Mouse (Mus musculus) 416B (cell line): ENCODE measurements around the gene Pomgnt2.

Experiments
- DNase-seq: peaks from one replicate; pipeline ENCODE4 v3.0.0; 2011; ENCODE audit warnings: low read depth

Pomgnt2 gene

GRCm38 (mm10) chr9:122012816-122013215 is 15.9 kb upstream of the Pomgnt2 start:
- DNase-seq, result no peak

DNA sequence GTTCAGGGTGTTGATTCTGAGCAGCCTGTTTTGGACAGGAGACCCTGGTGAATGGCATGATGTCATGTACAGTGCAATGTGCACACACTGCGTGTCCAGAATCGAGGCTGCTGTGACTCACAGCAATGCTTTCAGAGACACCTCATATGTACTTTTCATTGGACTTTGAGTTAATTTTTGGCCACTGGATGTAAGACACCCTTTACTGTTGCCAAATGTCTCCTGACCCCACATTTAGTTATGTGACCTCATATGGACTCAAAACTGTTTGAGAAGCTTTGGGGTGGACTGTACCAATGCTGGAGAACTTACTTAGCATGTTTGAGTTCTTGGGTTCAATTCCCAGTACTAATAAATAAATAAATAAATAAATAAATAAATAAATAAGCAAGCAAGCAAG is 13.8 kb upstream of the Pomgnt2 start:
- no peak for DNase-seq

- no peak for DNase-seq
Measured at GRCm38 (mm10) chr9:122008876-122009275, 12.0 kb upstream of the Pomgnt2 start.

GRCm38 (mm10) chr9:122006609-122007008 is 9.7 kb upstream of the Pomgnt2 start:
- DNase-seq, result peak; percentile 41

DNA sequence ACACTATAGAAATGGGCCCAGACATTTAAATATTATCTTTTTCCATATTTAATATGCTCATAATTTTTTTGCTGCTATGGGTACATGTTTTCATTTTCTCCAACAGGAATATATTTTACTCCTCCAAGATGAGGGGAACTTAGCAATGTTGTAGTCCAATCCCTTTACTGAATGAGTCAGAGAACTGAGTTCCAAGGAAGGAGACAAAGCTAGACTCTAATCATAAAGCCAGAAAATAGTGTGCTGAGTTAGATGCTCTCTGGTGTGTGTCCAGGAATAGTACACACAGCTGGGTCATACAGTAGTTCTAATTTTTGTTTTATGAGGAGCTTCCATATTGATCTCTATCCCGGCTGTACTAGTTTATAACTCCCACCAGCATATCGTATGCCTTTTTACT is 9.3 kb upstream of the Pomgnt2 start:
- no peak for DNase-seq

- no peak for DNase-seq
Measured at GRCm38 (mm10) chr9:121997978-121998377, 1.1 kb upstream of the Pomgnt2 start.

GRCm38 (mm10) chr9:121995508-121996131 is 1.3 kb downstream of the Pomgnt2 start:
- DNase-seq, result peak; percentile 60

- DNase-seq, result no peak
Measured at GRCm38 (mm10) chr9:121995077-121995476, 1.8 kb downstream of the Pomgnt2 start.

DNA sequence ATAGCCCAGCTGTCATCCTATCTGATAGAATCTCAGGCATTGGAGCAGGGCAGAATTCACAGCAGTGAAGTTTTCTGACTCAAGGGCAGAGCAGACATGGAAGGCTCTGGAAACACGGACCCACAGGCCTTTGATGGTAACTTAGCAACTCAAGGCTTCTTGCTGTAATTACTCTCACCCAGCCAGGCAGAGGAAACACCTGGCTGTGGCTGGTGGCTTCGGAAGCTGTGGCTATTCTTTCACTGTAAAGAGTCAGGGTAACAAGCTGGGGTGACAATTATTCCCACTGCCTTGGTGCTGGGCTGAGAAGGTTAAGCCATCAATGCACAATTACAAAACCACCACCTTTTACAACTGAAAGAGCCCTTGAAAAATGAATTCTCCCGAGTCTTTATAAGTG is 3.9 kb downstream of the Pomgnt2 start:
- DNase-seq, result peak; percentile 88

DNA sequence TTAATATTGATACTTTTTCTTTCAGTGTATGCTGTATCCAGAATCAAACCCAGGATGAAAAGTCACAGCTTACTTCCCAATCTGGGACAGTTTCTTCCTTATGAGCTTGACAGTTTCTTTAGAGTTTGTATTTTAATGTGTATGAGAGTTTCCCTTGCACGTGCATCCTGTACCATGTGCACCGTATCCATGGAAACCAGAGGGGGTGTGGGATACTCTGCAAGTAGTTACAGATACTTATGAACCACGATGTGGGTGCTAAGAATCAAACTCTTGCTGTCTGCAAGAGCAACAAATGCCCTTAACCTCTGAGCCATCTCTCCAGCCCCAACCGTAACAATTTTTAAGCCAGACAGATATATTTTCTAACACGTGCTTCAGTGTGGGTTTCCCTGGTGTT is 5.9 kb downstream of the Pomgnt2 start:
- no peak for DNase-seq

- DNase-seq, result no peak
Measured at GRCm38 (mm10) chr9:121989536-121989935, 7.4 kb downstream of the Pomgnt2 start.

DNA sequence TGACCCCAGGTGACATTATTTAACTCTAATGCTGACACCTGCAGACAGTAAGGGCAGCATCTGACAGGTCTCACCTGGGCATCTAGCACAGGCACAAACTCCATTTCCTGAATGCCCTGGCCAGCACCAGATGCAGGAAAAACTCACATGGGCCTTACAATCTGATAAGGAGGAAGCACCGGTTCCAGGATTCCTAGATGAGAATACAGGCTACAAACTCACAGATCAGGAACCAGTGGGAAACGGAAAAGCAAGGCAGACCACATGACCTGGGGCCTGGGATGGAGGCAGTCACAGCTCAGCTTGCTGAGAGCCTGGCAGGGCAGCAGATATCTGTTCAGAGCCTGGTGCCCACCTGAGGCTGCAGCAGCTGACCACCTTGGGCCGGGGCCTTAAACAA is 8.0 kb downstream of the Pomgnt2 start:
- DNase-seq, result no peak

- peak; percentile 74 for DNase-seq
Measured at GRCm38 (mm10) chr9:121984465-121985461, 12.1 kb downstream of the Pomgnt2 start.

DNA sequence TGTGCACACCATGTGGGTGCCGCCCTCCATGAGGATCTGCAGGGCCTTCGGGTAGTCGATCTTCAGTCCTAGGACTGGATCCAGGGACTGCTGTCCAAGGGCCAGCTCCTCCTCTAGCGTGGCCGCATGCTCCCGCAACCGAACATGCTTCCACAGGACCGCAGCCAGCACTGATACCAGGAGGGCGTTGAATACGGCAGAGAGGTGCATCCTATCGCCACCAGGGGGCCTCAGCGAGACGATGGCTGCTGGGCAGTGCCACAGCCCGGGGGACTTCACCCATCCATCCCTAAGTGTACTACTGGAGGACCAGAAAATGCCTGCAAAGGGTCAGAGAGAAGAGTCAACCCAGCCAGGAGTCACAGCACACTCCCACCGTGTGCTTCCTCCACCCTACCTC is 13.4 kb downstream of the Pomgnt2 start:
- DNase-seq, result peak; percentile 36

DNA sequence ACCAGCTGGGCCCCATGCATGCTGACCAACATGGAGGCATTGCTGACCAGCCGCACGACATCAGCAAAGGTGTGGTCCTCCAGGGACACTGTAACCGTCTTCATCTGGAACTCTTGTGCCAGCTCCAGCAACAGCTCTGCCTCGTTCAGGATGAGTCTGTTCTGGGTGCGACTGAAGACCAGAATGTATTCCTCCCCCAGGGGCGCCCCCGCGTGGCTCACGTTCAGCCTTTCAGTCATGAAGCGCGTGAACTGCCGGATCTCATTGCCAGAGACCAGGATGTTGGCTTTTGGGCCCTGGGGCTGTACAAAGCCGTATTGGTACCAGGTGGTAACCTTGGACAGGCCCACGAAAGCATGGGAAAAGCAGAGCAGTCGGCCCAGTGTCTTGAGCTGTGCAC is 14.2 kb downstream of the Pomgnt2 start:
- no peak for DNase-seq

DNA sequence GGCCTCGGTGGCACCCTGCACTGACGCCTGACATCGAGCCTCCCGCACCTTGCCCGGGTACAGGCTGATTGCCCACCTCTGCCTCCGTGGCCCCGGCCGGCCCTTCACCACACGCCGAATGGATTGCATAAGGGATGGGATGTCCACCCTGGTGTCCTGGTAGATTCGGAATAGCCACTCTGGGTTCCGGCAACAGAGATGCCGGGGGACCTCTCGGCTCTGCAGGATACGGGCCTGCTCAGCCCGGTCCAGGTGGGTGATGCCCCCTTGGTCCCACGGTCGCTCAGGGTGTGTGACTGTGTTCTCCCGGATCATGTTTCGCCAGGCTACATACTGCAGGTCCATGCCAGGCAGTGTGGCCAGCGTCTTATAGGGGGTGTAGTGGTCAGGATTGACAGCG is 14.7 kb downstream of the Pomgnt2 start:
- DNase-seq, result no peak

DNA sequence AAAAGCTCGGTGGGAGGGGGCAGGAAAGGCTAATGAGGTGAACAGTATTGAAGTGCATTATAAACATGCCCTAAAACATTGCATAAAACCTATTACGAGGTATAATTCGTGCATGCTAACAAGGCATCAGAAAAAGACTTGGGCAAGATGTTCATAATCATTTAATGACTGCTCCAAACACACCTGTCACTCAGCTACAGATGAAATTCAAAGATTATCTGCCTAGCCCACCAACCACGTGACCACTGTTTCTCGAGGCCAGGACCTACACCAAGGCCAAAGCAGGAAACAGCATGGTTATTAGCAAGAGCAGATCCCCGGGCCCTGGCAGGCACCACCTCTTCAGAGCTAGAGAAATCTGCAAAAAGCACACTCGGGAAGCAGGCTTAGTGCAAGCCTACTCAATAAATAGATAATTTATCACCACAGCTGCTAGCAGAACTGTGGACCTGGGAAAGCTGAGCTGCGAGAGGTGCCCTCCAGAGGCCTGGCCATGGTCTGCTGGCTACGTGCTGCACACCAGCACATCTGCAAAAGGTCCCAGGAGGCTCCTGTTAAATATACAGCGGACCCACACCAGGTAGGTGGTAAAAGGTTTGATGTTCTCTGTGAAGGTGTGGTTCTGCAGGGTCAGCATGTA is 15.3 kb downstream of the Pomgnt2 start:
- DNase-seq, result no peak

DNA sequence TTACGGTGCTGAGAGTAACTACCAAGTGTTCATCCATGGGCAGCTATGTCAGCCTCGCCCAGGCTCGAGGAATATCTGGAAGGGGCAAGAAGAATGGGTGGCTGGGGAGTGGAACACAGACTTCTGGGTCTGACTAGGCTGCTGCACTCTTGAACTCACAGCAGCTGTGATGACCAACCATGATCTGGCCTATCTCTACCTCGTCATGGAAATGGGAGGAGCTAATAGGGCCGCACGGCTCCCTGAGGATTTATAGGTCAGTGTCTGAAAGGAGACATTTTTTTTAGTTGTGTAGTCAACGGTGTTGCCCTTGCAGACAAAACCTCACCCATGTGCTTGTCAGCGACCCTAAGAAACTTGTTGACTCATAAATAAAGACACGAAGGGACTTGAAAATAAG is 15.9 kb downstream of the Pomgnt2 start:
- DNase-seq, result no peak

DNA sequence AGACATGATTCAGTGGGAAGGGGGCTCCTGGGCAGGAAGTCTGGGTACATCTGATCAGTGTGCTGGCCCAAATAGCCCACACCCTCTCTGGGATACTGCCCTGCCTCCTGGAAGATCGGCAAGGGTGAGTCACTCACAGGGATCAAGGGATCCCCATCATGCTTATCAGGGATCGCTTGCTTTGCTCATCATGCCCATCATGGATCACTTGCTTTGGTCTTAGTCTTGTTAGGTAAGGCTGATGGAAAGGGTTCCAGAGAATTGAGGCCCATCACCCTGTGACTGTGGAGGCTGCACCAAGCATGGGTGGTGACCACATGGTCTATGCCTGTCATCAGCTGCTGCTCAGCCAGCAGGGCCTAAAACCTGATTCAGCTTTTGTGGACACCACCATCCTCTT is 21.6 kb downstream of the Pomgnt2 start:
- DNase-seq, result no peak

GRCm38 (mm10) chr9:121974141-121974986 is 22.5 kb downstream of the Pomgnt2 start:
- no peak for DNase-seq

DNA sequence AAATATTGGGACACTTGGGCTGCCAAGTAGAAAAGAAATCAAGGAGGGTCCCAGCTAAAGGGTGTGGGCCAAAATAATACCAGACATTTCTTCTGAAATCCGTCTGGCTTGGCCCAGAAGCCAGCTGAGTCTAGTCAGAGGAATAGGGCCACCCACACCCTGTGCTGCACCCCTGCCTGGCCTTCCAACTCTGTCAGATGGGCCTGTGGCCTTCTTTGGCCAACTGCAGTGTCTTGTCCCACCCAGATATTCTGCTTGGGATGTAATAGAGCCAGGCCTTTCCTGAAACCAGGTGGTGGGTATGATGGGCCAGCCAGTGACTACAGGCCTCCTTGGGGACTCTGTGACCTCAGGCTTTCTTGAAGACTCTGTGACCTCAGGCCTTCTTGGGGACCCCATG is 23.7 kb downstream of the Pomgnt2 start:
- DNase-seq, result no peak

DNA sequence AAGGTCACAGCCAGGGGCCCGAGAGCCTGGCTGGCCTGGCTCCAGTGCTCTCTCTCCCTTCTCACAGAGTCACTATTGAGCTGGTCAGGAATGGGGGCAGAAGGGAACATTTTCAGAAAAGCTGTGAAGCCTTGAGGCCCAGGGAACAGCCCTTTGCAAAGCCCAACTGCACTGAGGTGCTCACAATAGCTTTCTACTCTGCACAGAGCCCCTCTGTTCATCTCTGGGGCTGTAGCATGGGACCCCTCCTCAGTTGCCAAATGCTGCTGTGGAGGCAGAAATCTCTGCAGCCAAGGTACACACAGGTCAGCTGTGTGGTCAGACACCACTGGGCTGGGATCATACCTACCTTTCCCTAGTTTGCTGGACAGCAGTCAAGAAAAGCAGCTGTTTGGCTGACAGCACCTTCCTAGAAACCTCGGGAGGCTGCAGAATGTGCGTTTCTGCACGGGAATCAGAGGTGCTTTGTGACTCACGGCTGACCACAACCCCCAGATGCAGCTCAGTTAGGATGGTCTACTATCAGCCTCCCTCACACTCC is 27.0 kb downstream of the Pomgnt2 start:
- no peak for DNase-seq
